Mouse (Mus musculus): ENCODE results near the gene Ntrk3. TPM values are rescaled to one million over a fixed set of nuclear protein-coding genes. Genes with fewer than 3 reads are reported as not detected.

Gene Ntrk3
- polyA plus RNA-seq, 1 experiment from 2014 or later, result 31.3 TPM

DNA sequence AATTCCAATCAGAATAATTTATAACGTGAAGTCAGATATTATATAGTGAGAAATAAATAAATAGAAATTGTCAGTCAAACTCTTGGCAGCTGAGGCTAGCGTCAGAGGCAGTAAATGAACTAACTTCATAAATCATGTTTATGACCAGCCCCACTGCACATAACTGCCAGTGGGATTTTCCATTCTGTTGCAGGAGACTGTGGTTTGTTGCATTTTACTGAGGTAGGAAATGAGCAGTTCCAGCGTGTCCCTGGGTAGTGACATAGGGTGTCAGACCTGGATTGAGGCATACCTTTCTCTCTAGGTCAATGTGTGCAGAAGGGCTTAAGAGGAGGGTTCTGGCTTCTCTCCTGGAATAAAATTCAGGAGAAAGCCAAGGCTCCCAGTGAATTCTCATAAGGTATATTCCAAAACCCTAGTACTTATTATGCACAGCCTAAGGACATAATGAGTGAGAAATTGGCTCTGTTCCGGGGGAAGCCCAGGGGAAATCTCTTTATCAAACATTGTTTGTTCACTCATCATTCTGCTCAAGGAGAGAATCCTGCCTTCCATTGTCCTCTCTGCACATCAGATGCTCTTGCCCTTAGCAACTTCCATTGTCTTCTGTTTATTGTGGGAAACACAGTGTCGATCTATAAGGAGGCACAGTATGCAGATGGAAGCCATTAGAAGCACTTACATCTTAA, 565.4 kb downstream of the Ntrk3 start:
- 81% methylated on average over 5 of the region's 5 CpGs for WGBS
- Histone ChIP-seq H3K4me1 (no peaks in the 10 kb centered on the region), H3K36me3 (no peaks in the 10 kb centered on the region), H3K9ac (replicated peaks) (no peak overlapping the region), H3K9me3 (no peaks in the 10 kb centered on the region), H3K27ac (replicated peaks) (no peak overlapping the region), H3K4me2 (replicated peaks) (no peak overlapping the region), H3K4me3 (no peak overlapping the region), H3K27me3 (no peaks in the 10 kb centered on the region)
- ATAC-seq (replicated peaks), result no peak

DNA sequence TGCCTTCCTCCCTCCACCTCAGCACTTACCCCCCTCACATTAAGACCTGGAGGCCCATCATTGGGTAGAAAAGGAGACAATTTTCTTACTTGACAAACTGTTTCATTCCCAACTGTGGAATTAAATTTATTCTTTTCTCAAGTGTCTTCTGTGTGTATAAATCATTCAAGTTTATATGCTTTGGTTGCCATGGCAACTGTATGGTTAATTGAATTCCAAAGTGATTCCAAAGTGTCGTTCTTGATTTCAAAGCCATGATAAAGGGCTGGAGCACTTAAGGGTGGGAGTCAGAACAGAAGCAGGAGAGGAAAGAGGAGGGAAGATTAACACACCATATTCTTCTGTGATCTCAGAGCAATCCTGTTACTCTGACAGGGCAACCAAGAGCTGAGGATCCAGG, 572.3 kb downstream of the Ntrk3 start:
- no peak overlapping the region; the same call in 1 of the 2 replicates for H3K27ac ChIP-seq (replicated peaks)

GRCm38 (mm10) chr7:78157946-78158345, 579.9 kb downstream of the Ntrk3 start:
- Histone ChIP-seq H3K4me3 (no peak overlapping the region), H3K9me3 (no peaks in the 10 kb centered on the region), H3K9ac (replicated peaks) (no peak overlapping the region), H3K27me3 (no peaks in the 10 kb centered on the region), H3K4me2 (replicated peaks) (no peak overlapping the region), H3K27ac (replicated peaks) (no peak overlapping the region), H3K4me1 (no peaks in the 10 kb centered on the region), H3K36me3 (no peaks in the 10 kb centered on the region)
- ATAC-seq (replicated peaks), result no peak
- WGBS, result 85% methylated on average over 2 of the region's 2 CpGs

More for the DNA sequence above, 572.3 kb downstream of the Ntrk3 start:
- Histone ChIP-seq H3K9ac (replicated peaks) (no peak overlapping the region), H3K4me2 (replicated peaks) (no peak overlapping the region), H3K27me3 (no peaks in the 10 kb centered on the region), H3K9me3 (no peaks in the 10 kb centered on the region), H3K36me3 (no peaks in the 10 kb centered on the region), H3K4me1 (peaks cover 7% of the 10 kb centered on the region; the same call in 1 of the 2 replicates), H3K4me3 (no peak overlapping the region)
- 12% methylated on average over 1 of the region's 1 CpGs for WGBS
- ATAC-seq (replicated peaks), result peak; percentile 32; the same call in 1 of the 2 replicates

DNA sequence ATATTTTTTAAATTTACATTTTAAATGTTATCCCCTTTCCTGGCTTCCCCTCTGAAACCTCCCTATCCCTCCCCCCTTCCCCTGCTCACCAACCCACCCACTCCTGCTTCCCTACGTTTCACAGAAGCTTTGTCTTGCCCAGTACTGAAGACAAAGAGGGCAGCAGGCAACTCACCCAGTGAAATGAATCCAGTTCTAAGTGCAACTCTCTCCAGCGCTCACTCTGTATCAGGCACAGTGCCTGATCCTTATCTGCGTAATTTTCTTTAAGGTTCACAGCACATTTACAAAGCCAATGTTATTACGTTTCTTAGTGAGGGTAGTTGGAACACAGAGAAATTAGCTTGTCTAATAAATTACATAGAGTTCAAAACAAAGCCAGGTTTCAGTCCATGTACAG, 592.6 kb downstream of the Ntrk3 start:
- Histone ChIP-seq H3K4me2 (replicated peaks) (no peak overlapping the region), H3K36me3 (no peaks in the 10 kb centered on the region), H3K9ac (replicated peaks) (no peak overlapping the region), H3K9me3 (no peaks in the 10 kb centered on the region), H3K4me1 (no peaks in the 10 kb centered on the region), H3K27me3 (no peaks in the 10 kb centered on the region), H3K4me3 (no peak overlapping the region), H3K27ac (replicated peaks) (no peak overlapping the region)
- WGBS, result 13% methylated on average over 4 of the region's 4 CpGs
- ATAC-seq (replicated peaks), result no peak

GRCm38 (mm10) chr7:78144849-78145248, 593.0 kb downstream of the Ntrk3 start:
- no peaks in the 10 kb centered on the region for H3K36me3 ChIP-seq
- no peaks in the 10 kb centered on the region for H3K27me3 ChIP-seq
- WGBS, result 51% methylated on average over 3 of the region's 3 CpGs
- no peak overlapping the region for H3K9ac ChIP-seq (replicated peaks)
- H3K4me1 ChIP-seq, result no peaks in the 10 kb centered on the region
- no peak overlapping the region for H3K4me2 ChIP-seq (replicated peaks)
- ATAC-seq (replicated peaks), result no peak
- no peak overlapping the region for H3K27ac ChIP-seq (replicated peaks)
- H3K9me3 ChIP-seq, result no peaks in the 10 kb centered on the region
- no peak overlapping the region for H3K4me3 ChIP-seq

GRCm38 (mm10) chr7:78129966-78130365, 607.8 kb downstream of the Ntrk3 start:
- 81% methylated on average over 1 of the region's 1 CpGs for WGBS
- Histone ChIP-seq H3K4me1 (no peaks in the 10 kb centered on the region), H3K9me3 (no peaks in the 10 kb centered on the region), H3K4me2 (replicated peaks) (no peak overlapping the region), H3K4me3 (no peak overlapping the region), H3K9ac (replicated peaks) (no peak overlapping the region), H3K36me3 (no peaks in the 10 kb centered on the region), H3K27me3 (no peaks in the 10 kb centered on the region), H3K27ac (replicated peaks) (no peak overlapping the region)
- ATAC-seq (replicated peaks), result no peak

Other genes starting within 250 kb of the Ntrk3 start
- 68.8 and 72.9 TPM in 2 replicates for gene Mrps11, start 45.1 kb upstream of the Ntrk3 start, polyA plus RNA-seq (2015; fragmentation: Nextera tagmentation; extraction: Ambion mirVana)
- gene Mrpl46, start 45.5 kb upstream of the Ntrk3 start, polyA plus RNA-seq (2015; fragmentation: Nextera tagmentation; extraction: Ambion mirVana), result 53.5 and 55.0 TPM in 2 replicates
- gene Det1, start 109.3 kb upstream of the Ntrk3 start, polyA plus RNA-seq (2015; fragmentation: Nextera tagmentation; extraction: Ambion mirVana), result 18.1 and 18.5 TPM in 2 replicates
- 55.5 and 57.1 TPM in 2 replicates for gene Aen, start 157.8 kb upstream of the Ntrk3 start, polyA plus RNA-seq (2015; fragmentation: Nextera tagmentation; extraction: Ambion mirVana)
- gene Isg20, start 175.4 kb upstream of the Ntrk3 start, polyA plus RNA-seq (2015; fragmentation: Nextera tagmentation; extraction: Ambion mirVana), result 1.7 TPM in 2 replicates

Measured in forebrain, embryonic 15.5 days (tissue).